Mouse (Mus musculus) cerebellum, adult 18-20 months (tissue): ENCODE data around the gene Tmem204.
"Not testable (repeated sequence)": the region's sequence is repeated elsewhere in the genome, so short reads cannot be mapped to it uniquely, and the experiment has no call there.

Experiments
- DNase-seq, 2 experiments: peaks; one replicate each; pipeline ENCODE4 v3.0.0; 2021

Tmem204 gene

DNA sequence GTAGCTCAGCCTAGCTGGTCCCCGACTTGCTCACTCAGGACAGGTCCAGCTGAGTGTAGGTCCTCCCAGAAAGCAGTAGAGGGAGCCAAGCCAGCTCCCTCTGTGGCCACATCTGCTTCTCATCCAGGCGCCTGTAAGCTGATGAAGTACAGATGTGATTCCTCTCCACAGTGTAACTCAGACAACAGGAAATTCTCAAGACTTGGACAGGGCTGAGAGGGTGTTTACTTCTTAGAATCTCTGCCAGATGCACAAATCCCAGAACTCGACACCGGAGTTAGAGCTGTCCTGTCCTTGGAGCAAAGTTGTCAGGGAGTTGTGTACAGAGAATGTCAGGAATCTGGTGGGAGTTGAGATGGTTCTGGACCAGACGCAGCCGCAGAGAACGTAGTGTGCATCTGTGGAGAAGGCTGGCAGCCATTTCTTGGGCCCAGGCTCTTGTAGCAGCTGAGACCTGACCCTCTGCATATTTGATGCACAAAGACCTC, at the start of gene Tmem204:
Tmem204 (minus strand) TSS at position 148 of the 488 bp plus-strand sequence.
- DNase-seq = no peak

DNA sequence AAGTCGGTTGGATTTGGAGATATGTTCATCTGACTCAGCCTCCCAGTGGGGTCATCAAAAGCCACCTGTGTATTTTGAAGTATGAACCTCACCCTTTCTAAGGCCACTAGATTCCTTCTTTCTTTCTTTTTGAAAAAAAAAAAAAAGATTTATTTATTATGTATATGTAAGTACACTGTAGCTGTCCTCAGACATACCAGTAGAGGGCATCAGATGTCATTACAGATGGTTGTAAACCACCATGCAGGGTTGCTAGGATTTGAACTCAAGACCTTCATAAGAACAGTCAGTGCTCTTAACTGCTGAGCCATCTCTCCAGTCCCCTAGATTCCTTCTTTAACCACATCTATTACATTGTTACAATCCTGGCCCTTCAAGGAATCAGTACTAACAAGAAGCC, 46.7 kb upstream of the Tmem204 start:
- DNase-seq = no peak

DNA sequence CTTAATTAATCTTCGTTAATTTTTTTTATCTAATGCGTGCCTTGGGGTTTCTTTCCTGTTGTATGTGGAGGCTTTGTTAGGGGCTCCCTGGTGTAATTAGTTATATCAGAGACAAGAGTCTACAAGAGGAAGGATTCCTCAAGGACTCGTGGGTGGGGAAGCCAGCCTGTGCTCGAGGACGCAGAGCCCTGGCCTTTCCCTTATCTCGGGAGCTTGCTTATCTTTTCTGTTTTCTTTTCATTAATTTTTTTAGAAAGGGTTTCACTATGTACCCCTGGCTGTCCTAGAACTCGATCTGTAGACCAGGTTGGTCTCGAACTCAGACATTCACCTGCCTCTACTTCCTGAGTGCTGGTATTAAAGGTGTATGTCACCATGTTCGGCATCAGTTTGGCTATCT, 44.3 kb upstream of the Tmem204 start:
- DNase-seq = no peak

DNA sequence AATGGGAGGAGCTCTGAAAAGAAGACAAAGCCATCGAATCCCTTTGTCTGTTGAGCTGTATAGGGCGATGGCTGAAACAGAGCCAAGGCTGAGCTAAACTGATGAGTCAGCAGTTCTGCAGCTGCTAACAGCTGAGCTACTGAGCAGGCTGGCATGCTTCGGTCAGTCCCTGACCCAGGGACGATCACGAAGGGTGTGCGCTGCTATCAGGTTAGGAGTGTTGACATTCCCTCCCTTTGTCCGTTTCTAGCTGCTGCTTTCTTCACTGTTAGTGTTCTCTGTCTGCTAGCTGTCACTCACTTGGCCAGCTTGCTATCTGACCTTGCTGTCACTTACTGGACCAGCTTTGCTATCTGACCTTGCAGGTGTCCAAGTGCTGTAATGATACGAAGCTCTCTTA, 43.7 kb upstream of the Tmem204 start:
- DNase-seq = no peak

DNA sequence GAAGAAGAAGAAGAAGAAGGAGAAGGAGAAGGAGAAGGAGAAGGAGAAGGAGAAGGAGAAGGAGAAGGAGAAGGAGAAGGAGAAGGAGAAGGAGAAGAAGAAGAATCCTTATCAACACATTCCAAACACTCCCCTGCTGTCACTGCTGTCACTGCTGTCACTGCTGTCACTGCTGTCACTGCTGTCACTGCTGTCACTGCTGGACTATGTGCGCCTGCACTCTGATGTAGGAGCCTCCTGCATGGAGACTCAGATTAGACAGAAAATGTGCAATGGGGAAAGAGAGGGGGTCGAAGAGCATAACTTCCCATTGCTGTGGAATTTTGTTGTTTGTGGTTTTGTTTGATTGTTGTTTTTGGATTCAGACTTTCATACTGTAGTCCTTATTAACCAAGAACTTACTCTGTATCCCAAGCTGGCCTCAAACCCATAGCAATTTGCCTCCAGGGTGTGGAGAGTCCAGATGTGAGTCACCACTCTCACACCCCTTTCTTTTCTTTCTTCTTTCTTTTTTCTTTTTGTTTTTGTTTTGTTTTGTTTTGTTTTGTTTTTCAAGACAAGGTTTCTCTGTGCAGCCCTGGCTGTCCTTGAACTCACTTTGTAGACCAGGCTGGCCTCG, 42.2 kb upstream of the Tmem204 start:
- not testable (repeated sequence) for DNase-seq

DNA sequence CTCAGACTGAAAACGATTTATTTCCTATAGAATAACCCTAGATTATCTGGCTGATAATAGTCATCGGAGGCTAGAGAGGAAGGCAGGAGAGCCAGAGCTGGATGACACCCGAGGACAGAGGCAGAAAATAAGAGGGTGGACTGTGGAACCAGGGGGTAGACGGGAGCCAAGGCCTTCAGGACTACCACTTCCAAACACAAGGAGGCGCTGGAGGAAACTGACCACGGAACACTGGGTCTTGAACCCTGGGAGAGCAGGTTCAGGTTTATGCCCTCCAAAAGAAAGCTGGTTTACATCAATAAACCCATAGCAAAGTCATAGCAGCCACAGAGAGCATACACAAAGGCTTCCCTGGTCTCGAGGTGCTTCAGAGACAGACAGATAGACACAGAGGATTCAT, 40.6 kb upstream of the Tmem204 start:
- no peak for DNase-seq

DNA sequence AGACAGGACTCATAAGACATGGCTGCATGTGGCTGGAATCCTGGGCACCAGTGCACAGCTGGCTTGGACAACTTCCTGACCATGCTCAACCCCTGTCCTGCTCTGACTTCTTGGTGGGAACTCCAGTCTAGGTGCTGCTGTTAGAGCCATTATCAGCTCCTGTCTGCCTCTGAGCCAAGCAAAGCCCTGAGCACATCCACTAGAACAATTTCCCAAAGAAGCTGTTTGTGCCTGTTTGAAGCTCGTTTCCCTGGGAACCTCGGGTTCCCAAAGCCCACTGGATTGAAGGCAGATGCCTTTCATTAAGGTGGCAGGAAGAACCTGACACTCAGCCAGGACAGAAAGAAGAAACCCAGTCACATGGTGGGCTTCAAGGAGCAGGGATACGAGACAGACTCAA, 37.0 kb upstream of the Tmem204 start, which contains the start of gene Ptx4:
Ptx4 (plus strand) TSS at position 355 of the 400 bp plus-strand sequence.
- no peak for DNase-seq

DNA sequence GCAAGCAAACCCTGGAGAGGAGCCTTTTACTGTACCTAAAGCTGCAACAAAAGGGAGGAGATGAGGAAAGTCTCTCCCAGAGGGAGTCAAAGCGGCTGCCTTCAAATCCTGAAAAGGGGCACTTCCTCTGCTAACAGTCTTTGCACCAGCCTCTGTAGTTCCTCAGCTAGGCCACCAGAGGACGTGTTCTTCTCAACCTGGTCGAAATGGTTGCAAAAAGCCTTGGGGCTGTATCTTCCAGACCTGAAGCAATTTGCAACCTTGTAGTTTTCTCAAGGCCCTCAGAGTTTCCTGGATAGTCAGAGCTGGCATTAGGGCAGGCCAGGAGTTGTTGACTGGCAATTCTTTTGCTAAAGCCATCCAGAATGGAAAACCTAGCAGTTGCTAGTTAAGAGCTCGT, 33.9 kb upstream of the Tmem204 start:
- no peak for DNase-seq

DNA sequence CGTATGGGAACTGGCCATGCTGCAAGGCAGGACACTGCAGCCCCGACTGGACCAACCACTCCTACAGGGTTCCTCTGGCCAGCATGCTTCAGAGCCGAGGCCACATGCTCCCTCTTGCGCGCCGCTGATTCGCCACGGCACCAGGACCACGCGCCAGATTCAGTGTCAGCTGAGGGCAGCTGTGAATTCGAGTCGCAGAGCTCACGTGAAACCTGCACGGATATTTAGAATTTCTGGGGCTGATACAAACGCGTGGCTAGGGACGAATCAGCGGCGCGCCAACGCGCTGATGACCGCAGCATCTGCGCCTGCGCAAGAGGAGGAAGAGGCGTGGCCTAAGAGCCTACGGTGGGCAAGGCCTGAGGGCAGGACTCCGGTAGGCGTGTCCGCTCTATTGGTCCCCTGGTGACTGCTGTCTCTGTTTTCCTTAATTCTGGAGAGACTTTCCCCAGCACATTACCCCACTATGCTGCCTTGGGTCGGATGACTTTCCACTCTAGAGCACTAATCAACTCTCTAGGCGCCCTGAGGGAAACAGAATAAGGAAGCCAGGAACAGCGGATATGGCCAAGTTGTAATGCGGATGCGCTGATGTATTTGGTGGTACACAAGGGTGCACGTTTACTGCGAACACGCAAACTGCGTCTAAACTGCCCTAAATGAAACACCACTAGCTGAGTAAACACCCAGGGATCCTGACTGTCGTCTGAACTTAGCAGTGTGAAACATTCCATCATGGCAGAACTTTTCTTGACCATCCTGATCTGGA, 32.5 kb upstream of the Tmem204 start, which contains the start of gene Telo2:
Telo2 (minus strand) TSS at position 304 of the 769 bp plus-strand sequence.
- DNase-seq = peak; percentile 94 to 95

DNA sequence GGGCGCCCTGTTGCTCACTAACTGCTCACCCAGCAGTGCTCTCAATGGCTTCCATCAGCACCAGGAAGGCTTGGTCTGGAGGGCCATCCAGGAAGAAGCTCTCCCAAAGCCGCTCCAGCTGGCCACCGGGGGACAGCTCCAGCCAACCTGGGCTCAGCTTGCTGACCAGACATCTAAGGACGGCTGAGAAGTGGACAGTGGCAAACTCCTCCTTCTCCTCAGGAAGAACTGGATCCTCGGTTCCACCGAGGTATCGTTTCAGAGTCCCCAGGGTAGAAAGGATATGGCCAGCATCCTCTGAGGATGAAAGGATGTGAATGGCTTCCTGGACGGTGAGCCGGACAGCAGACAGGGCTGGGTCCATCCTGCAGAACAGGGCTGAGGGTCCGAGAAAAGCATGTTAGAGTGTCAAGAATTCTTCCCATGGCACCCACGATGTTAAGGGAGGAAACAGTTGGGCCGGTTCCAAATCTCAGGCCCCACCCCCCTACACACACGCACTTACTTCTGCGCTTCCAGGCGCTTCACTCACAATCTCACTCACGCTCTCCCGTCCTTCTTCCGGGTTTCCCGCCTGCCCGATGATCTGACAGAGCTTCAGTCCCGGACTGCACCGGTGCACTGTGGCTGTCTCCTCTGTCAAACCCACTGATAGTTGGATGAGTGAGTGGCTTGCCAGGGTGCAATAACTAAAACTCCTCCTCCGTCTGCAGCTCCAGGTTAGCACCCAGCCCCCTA, 31.7 kb upstream of the Tmem204 start:
- peak in 1 of 2 experiments; percentile 23 for DNase-seq

DNA sequence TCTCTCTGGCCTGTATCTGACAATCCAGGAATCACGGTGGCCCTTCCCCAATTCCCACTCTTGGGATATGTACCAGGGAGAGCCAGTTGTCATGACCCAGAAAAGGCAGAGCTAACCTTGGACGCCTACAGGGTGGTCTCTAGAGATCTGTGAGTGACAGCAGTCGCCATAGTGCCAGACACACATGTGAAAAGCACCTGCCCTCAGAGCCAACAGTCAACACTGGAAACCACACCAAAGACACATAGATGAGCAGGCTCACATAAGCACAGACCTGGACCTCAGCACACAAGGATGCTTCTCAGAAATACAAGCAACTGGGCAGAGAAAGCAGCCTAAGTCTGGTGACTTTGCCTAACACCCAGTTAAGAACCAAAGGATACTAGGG, 29.0 kb upstream of the Tmem204 start:
- DNase-seq = no peak

DNA sequence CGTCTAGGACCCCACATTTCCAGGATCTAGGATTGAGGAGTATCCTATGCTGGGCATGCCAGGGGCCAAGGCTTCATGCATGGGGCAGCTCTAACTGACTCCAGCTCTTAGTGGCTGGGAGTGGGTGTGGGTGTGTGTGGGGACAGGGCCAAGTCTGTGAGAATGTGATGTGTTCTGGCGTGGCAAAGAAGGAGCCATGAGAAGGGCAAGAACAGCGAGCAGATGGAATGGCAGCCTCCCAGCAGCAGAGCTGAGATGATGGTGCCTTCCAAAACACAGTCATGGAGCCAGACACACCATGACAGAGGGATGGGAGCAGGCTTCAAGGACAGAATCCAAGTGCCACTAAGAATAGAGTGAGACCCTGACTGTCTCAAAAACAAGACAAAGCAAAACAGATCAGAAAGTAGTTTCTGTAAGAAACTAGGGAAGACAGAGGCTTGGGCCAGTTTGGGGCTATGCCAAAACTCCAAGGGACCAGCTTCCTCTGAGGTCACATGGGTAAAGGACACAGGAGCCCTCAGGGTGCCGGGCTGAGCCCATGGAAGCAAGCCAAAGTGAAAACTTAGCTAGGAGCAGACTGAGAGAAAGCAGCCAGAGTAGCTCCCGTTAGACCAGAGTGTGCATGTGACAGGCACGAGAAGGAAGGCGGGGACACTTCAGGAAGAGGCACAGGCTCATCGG, 28.5 kb upstream of the Tmem204 start:
- peak; percentile 76 to 77 for DNase-seq

DNA sequence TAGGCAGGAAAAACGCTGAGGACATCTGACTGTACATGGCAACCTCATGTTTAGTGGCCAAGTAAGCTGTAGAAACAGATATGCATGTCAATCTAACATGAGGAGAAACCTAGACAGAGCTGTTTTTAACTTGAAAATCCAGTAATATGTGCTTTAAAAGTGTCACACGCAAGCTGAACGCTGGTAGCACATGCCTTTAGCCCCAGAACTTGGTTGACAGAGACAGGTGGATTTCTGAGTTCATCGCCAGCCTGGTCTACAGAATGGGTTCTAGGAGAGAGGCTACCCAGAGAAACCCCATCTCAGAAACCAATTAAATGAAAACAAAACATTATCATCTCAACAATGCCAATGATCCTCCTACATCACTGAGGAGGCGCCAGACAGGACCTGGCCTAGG, 27.8 kb upstream of the Tmem204 start:
- DNase-seq = no peak

DNA sequence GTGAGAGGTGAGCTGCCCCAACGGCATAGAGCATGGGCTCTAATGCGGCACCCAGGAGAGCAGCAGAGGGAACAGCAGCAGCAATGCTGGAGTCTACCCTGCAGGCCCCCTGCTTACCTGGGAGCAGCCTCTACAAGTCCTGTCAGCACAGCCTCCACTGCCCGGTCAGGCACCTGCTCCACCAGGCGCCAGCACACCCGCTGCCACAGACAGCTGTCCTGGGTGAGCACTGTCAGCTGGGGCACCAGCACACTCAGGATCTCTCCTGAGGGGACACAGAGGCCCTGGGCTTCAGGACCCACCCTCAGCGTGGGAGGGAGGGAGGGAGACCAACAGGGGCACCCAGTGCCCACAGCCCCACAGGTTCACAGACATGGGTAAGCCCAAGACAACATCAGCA, 27.2 kb upstream of the Tmem204 start:
- DNase-seq = no peak

DNA sequence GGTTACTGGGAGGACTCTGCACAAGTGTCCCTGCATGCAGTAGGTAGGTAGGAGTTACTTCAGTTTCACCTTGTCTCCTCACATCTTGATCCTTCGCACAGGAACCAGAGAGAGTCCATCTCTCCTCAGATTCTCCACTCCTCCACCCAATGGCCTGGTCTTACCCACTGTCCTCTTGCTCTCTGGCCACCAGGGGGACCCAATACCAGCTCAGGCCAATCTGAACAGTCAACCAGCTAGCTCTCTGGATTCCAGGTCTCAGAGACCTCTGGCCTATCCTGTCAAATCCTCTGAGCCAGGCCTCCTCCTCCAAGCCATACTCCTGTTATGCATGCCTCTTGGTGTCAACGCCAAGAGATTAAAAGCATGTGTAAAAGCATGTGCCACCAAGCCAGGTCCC, 26.2 kb upstream of the Tmem204 start:
- peak; percentile 56 to 58 for DNase-seq

DNA sequence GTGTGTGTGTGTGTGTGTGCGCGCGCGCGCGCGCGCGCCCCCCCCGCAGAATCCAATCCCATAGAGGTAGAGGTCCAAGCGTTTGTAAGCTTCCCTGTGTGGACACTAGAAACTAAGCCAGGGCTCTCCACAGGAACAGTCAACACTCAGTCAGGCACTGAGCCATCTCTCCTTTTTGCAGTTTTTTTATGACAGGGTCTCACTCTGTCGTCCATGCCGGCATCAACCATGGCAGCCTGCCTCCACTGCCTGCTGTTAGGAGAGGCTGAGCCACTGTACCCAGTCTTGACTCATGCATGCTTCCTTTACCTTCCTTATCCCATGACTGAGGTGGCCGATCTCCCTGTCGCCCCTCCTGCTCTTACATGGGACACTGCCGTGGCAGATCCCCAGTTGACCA, 24.4 kb upstream of the Tmem204 start:
- DNase-seq = no peak

DNA sequence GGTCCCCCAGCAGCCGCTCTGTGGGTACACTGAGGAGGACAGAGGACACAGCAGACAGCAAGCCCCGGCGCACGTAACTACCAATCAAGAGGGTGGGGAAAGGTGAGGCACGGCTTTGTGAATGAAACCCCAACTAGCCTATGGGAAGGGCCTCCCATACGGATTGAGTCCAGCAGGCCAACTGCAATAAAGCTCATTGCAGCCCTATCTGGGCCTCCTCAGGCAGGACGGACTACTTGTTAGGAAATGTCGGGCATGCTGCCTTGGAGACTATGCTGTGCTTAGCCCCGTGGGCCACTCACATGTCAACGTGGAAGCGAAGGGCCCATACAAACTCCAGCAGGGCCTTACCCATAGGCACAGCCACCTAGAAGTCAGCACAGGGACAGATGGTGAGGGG, 17.9 kb upstream of the Tmem204 start:
- DNase-seq = no peak

DNA sequence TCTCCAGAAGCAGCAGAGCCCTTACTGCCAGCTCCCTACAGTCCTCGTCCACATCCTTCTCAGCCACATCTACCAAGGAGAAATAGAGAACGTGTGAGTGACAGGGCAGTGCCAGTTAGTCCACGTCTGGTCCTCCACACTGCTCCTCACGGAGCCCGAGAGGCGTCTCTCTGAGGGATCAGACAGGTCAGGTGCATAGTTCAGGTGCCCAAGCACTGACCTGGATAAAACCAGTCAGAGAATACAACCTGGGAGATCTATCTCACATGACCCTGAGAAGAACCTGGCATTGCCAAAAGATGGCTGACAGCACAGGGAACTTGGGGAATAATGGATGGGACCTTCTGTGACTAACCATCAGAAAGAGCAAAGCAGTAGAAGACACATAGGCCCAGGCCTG, 16.7 kb upstream of the Tmem204 start:
- DNase-seq = no peak

DNA sequence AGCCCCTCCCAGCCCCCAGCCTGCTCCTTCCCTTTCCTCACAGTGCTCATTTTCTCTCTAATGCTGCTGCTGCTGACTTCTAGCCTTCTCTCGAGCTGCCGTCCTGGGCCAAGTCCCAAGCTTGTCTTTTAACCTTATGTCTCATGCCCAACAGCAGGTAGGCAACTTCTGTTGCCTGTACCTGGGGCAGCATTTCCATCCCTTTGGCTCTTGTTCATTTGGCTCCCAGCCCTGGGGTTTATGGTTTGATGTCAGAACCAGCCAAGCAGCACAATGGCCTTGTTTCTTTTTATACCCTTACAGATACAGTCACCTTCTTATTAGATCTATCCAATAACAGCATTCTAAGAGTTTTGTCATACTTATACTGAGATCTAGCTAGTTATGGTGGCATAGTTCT, 12.8 kb upstream of the Tmem204 start:
- peak; percentile 57 to 61 for DNase-seq

DNA sequence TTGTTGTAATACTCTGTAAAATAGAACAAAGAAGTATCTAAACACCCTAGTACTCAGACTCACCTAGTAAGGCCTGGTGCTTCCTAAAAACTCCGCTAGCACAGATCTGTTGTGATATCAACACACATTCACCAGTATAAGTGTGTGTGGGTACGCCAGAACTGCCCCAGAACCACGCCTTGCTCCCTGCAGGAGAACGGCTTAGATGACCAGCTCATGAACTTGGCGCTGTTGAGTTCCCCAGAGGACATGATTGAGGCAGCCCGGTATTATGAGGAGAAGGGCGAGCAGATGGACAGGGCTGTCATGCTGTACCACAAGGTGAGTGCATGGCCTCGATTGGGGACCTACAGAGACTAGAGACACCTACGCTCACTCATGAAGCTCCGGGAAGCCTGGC, 7.1 kb upstream of the Tmem204 start:
- DNase-seq = no peak

DNA sequence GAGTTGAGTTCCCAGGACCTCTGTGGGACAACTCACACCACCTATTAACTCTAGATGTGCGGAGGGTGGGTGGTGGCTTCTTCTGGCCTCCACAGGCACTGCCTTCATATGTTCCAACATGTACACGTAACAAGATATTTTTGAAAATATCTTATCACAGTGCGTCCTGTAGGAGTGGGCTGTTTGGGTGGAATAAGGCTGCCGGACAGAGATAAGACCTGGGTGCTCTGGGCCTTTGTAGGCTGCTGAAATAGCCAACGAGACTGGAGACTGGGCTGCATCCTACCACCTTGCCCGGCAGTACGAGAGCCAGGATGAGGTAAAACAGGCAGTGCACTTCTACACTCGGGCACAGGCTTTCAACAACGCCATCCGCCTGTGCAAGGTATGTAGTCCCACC, 5.8 kb upstream of the Tmem204 start:
- no peak for DNase-seq

DNA sequence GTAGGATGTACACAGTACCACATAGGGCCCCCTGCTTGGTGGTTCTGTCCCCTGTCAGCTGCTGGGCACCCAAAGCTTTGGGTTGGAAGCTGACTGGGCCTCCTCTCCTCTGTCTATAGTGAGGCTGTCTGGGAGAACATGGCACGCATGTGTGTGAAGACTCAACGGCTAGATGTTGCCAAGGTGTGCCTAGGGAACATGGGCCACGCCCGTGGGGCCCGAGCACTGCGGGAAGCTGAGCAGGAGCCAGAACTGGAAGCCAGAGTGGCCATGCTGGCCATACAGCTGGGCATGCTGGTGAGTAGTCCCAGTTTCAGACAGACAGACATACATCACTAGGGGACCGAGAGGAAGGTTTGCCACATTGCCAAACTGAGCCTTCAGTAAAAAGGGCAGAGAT, 3.3 kb upstream of the Tmem204 start:
- DNase-seq = no peak

DNA sequence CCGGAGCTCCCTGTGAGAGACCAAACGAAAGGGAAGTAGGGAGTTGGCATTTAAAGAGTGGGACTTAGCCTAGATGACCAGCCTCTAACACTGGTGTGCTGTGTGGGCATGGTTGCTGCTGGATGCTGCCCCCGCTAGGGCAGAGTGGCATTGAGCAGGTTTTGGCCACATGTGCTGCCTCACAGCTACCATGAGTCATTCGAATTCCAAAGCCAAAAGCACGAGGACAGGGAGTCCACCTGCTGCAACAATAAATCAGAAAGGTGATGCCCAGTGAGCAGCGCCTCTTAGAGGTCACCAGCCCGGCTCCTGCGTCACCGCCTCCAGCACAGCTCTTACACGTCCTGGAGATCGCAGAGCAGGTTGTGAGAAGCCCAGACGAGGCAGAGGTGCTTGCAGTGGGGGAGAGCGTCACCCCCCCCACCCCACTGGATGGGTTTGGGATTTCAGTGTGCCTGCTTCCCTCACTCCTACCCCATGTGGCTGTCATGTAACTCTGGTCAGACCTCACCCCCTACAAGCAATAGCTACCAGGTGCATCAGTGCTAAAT, 1.5 kb upstream of the Tmem204 start:
- DNase-seq = no peak
